Mouse (Mus musculus) cerebellum, adult 2 months (tissue): ENCODE measurements at regions not wholly inside any gene's neighbourhood (a gene's known extent, or its start where the extent isn't known, plus 50 kb on each side); places are given as distances from the start of the nearest gene placed in this dataset.

Experiments used
- DNase-seq, 2 experiments: peaks; one replicate each; pipeline ENCODE4 v3.0.0; 2021
- H3K27ac ChIP-seq: fragments of 200-500 bp; 2 replicates; pipeline ENCODE4 v1.5.1; 2012; ENCODE audit warnings: low read length, control low read depth, inconsistent platforms; ENCODE audit not compliant: insufficient read depth
- H3K27me3 ChIP-seq: fragments of 200-500 bp; 2 replicates; pipeline ENCODE4 v1.6.1; 2012; ENCODE audit warnings: inconsistent platforms, mild to moderate bottlenecking, low read length, moderate library complexity; ENCODE audit not compliant: control insufficient read depth, insufficient read depth
- H3K4me1 ChIP-seq: fragments of 200-500 bp; 2 replicates; pipeline ENCODE4 v1.6.1; 2011; ENCODE audit warnings: low read length; ENCODE audit not compliant: control insufficient read depth, insufficient read depth
- H3K4me3 ChIP-seq: fragments of 200-500 bp; replicated peaks from 2 replicates; pipeline ENCODE3; 2011; ENCODE audit warnings: mild to moderate bottlenecking, low read depth, low read length, control low read depth; ENCODE audit not compliant: insufficient read depth
- CTCF ChIP-seq: fragments of 200-500 bp; IDR thresholded peaks from 2 replicates; pipeline ENCODE4 v1.5.1; 2011; ENCODE audit warnings: low read depth, mild to moderate bottlenecking, control low read depth, low read length, moderate library complexity, borderline replicate concordance; ENCODE audit not compliant: insufficient read depth
- POLR2A ChIP-seq: fragments of 200-500 bp; IDR thresholded peaks from 2 replicates; pipeline ENCODE4 v1.6.1; 2011; ENCODE audit warnings: low read length, control low read depth, borderline replicate concordance; ENCODE audit not compliant: insufficient read depth
- WGBS: fragments of 180-500 bp; shearing (Covaris S2); methylation state at CpG from one replicate; pipeline ENCODE4 v1.1.7; 2018; 5-methylcytosine and 5-hydroxymethylcytosine counted together

GRCm38 (mm10) chr6:17157270-17157669, 92.3 kb downstream of the Tes start:
- DNase-seq: no peak
- no peak overlapping the region for H3K27ac ChIP-seq
- WGBS: 86% methylated on average over 6 of the region's 6 CpGs
- no peak overlapping the region for H3K4me3 ChIP-seq
- H3K27me3 ChIP-seq: no peaks in the 10 kb centered on the region
- no peaks in the 10 kb centered on the region for H3K4me1 ChIP-seq
- no peak for TF ChIP-seq CTCF
- no peak for TF ChIP-seq POLR2A

- H3K27me3 ChIP-seq: no peaks in the 10 kb centered on the region
- H3K4me1 ChIP-seq: no peaks in the 10 kb centered on the region; the same call in 1 of the 2 replicates
- WGBS: 11% methylated on average over 18 of the region's 18 CpGs
- TF ChIP-seq CTCF (no peak), POLR2A (no peak)
- no peak overlapping the region for H3K4me3 ChIP-seq
- H3K27ac ChIP-seq: no peak overlapping the region
- peak; percentile 12 to 13 for DNase-seq
These were observed 105.2 kb downstream of the Tes start for GRCm38 (mm10) chr6:17169971-17170781.

GRCm38 (mm10) chr6:17170782-17171272, 105.9 kb downstream of the Tes start:
- no peaks in the 10 kb centered on the region; the same call in 1 of the 2 replicates for H3K4me1 ChIP-seq
- no peak overlapping the region for H3K27ac ChIP-seq
- TF ChIP-seq CTCF (no peak), POLR2A (no peak)
- peak in 1 of 2 experiments; percentile 5 for DNase-seq
- no peaks in the 10 kb centered on the region for H3K27me3 ChIP-seq
- WGBS: 38% methylated on average over 7 of the region's 7 CpGs
- H3K4me3 ChIP-seq: no peak overlapping the region

- Histone ChIP-seq H3K27me3 (no peaks in the 10 kb centered on the region), H3K4me1 (no peaks in the 10 kb centered on the region; the same call in 1 of the 2 replicates), H3K4me3 (no peak overlapping the region), H3K27ac (no peak overlapping the region)
- WGBS: 33% methylated on average over 17 of the region's 17 CpGs
- no peak for TF ChIP-seq CTCF
- TF ChIP-seq POLR2A: no peak
- DNase-seq: peak; percentile 6 to 11
These were observed 106.5 kb downstream of the Tes start for GRCm38 (mm10) chr6:17171273-17172011.

- DNase-seq: no peak
- Histone ChIP-seq H3K4me3 (no peak overlapping the region), H3K27me3 (no peaks in the 10 kb centered on the region), H3K27ac (no peak overlapping the region), H3K4me1 (no peaks in the 10 kb centered on the region; the same call in 1 of the 2 replicates)
- TF ChIP-seq CTCF (no peak), POLR2A (no peak)
- 56% methylated on average over 1 of the region's 1 CpGs for WGBS
These were observed 107.1 kb downstream of the Tes start for GRCm38 (mm10) chr6:17172050-17172449.

GRCm38 (mm10) chr6:17177153-17177552, 103.8 kb upstream of the Cav2 start:
- TF ChIP-seq POLR2A: no peak
- H3K27ac ChIP-seq: no peak overlapping the region
- 72% methylated on average over 7 of the region's 7 CpGs for WGBS
- H3K4me1 ChIP-seq: no peaks in the 10 kb centered on the region
- DNase-seq: no peak
- H3K4me3 ChIP-seq: no peak overlapping the region
- no peaks in the 10 kb centered on the region for H3K27me3 ChIP-seq

- Histone ChIP-seq H3K27me3 (no peaks in the 10 kb centered on the region), H3K27ac (no peak overlapping the region), H3K4me1 (no peaks in the 10 kb centered on the region), H3K4me3 (no peak overlapping the region)
- no peak for TF ChIP-seq POLR2A
- DNase-seq: no peak
- 65% methylated on average over 1 of the region's 1 CpGs for WGBS
These were observed 101.5 kb upstream of the Cav2 start for GRCm38 (mm10) chr6:17179476-17179875.

GRCm38 (mm10) chr6:17186604-17187003, 94.4 kb upstream of the Cav2 start:
- no peak overlapping the region for H3K4me3 ChIP-seq
- no peak for DNase-seq
- no peaks in the 10 kb centered on the region for H3K4me1 ChIP-seq
- WGBS: 80% methylated on average over 5 of the region's 5 CpGs
- no peak overlapping the region for H3K27ac ChIP-seq
- TF ChIP-seq CTCF: no peak
- TF ChIP-seq POLR2A: no peak
- no peaks in the 10 kb centered on the region for H3K27me3 ChIP-seq
